Mouse (Mus musculus) ES-E14 (cell line): Measurements from ENCODE around the gene Hoxd11.

Source experiments
- CHD2 ChIP-seq: IDR thresholded peaks from 2 replicates; pipeline ENCODE4 v1.6.1; 2014; ENCODE audit warnings: mild to moderate bottlenecking, low read depth, low read length, inconsistent platforms
- HCFC1 ChIP-seq: IDR thresholded peaks from 2 replicates; pipeline ENCODE4 v1.6.1; 2012; ENCODE audit warnings: low read length, inconsistent platforms, borderline replicate concordance; ENCODE audit not compliant: insufficient read depth
- ZNF384 ChIP-seq: IDR thresholded peaks from 2 replicates; pipeline ENCODE4 v1.6.1; 2012; ENCODE audit warnings: low read depth, low read length, inconsistent platforms

DNA sequence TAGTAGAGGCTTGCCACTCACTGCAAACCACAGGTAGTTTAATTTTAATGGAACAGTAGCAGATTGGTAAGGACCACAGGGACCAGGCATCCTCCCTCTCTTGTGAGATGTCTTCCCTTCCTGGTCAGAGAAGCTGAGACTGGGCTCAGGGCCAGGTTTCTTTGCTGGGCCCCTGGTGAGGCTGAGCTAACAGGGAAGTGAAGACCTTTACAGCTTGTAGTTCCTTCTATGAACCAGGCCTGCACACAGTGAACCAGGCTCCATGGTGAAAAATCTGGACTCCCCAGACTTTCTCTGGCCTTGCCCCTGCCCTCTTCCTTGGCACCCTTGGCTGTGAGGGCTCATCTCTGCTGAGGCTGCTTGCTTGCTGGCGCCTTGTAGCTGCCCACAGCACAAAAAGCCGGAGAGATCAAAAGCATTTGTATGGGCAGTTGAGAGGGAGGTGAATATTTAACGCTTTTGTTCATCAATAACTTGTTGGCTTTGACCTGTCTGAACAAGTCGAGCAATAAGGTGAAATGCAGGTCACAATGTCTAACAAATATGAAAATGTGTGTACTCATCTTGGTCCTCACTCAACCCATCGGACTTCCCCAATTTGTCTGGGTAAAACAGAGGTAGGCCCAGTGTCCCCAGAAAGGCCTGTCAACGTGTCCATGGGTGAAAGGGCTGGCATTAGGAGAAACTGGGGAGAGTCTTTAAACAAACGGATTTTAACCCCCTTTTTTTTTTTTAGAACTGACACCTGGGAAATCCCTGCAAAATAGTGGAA lies 45.1 kb downstream of the Hoxd11 start:
- TF ChIP-seq CHD2 (no peak), ZNF384 (no peak), HCFC1 (no peak)
